Mouse (Mus musculus): ENCODE results near the gene Hbs1l.
"Not testable (repeated sequence)": the region's sequence is repeated elsewhere in the genome, so short reads cannot be mapped to it uniquely, and the experiment has no call there.

Gene Hbs1l

GRCm38 (mm10) chr10:21364946-21365345, 69.2 kb downstream of the Hbs1l start:
- DNase-seq = no peak

- DNase-seq = no peak
These were observed 70.1 kb downstream of the Hbs1l start for GRCm38 (mm10) chr10:21365897-21366296.

- no peak for DNase-seq
These were observed 70.7 kb downstream of the Hbs1l start for GRCm38 (mm10) chr10:21366471-21366870.

- no peak for DNase-seq
These were observed 71.7 kb downstream of the Hbs1l start for GRCm38 (mm10) chr10:21367481-21367880.

- no peak for DNase-seq
These were observed 73.8 kb downstream of the Hbs1l start for GRCm38 (mm10) chr10:21369586-21369985.

GRCm38 (mm10) chr10:21372271-21372670, 76.5 kb downstream of the Hbs1l start:
- no peak for DNase-seq

- DNase-seq = no peak
These were observed 81.1 kb downstream of the Hbs1l start, which contains the start of gene Aldh8a1 for GRCm38 (mm10) chr10:21376682-21377473. Aldh8a1 (plus strand) TSS chr10:21377291.

GRCm38 (mm10) chr10:21378196-21378944, 82.6 kb downstream of the Hbs1l start:
- DNase-seq = peak in 1 of 2 experiments; percentile 10

GRCm38 (mm10) chr10:21382914-21383313, 87.1 kb downstream of the Hbs1l start:
- no peak for DNase-seq

GRCm38 (mm10) chr10:21385111-21385663, 89.4 kb downstream of the Hbs1l start:
- DNase-seq = no peak

- no peak for DNase-seq
These were observed 93.3 kb downstream of the Hbs1l start for GRCm38 (mm10) chr10:21389075-21389474.

- DNase-seq = no peak
These were observed 94.7 kb downstream of the Hbs1l start for GRCm38 (mm10) chr10:21390440-21390839.

GRCm38 (mm10) chr10:21391286-21391685, 95.5 kb downstream of the Hbs1l start:
- DNase-seq = no peak

GRCm38 (mm10) chr10:21393390-21393789, 97.6 kb downstream of the Hbs1l start:
- no peak for DNase-seq

GRCm38 (mm10) chr10:21395426-21396139, 99.8 kb downstream of the Hbs1l start:
- no peak for DNase-seq

GRCm38 (mm10) chr10:21398873-21399425, 103.2 kb downstream of the Hbs1l start:
- DNase-seq = not testable (repeated sequence)

- DNase-seq = no peak
These were observed 103.8 kb downstream of the Hbs1l start for GRCm38 (mm10) chr10:21399622-21400021.

- no peak for DNase-seq
These were observed 104.3 kb downstream of the Hbs1l start for GRCm38 (mm10) chr10:21400031-21400430.

- no peak for DNase-seq
These were observed 104.7 kb downstream of the Hbs1l start for GRCm38 (mm10) chr10:21400453-21400852.

- DNase-seq = no peak
These were observed 105.5 kb downstream of the Hbs1l start for GRCm38 (mm10) chr10:21401259-21401658.

GRCm38 (mm10) chr10:21404822-21405221, 109.0 kb downstream of the Hbs1l start:
- no peak for DNase-seq

GRCm38 (mm10) chr10:21405707-21406534, 110.1 kb downstream of the Hbs1l start:
- DNase-seq = no peak
